Mouse (Mus musculus) kidney, adult 8-10 months (tissue): ENCODE data around the gene Tigd4.
"Not testable (repeated sequence)": the region's sequence is repeated elsewhere in the genome, so short reads cannot be mapped to it uniquely, and the experiment has no call there.

ENCODE experiments used
- DNase-seq, 2 experiments: peaks; one replicate each; pipeline ENCODE4 v3.0.0; 2022

Gene Tigd4

DNA sequence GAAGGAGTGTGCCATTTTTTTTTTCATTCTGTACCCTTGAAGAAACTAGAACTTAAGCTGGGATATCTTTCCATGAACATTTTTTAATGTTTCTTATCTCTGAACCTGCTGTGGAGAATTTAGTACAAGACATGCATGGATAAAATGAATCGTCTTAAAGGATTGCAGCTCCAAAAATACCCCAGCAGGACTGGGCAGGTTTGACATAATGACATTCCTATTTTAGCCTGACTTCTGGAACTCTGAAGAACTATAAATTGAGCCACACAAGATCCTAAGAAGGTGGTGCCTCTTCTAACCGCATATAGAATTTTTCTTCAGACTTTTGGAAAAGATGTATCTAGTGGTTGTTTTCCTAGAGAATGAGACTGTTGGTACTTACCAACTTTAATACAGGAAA lies at the start of gene Tigd4:
Tigd4 (plus strand) TSS at position 301 of the 400 bp plus-strand sequence.
- DNase-seq: no peak

DNA sequence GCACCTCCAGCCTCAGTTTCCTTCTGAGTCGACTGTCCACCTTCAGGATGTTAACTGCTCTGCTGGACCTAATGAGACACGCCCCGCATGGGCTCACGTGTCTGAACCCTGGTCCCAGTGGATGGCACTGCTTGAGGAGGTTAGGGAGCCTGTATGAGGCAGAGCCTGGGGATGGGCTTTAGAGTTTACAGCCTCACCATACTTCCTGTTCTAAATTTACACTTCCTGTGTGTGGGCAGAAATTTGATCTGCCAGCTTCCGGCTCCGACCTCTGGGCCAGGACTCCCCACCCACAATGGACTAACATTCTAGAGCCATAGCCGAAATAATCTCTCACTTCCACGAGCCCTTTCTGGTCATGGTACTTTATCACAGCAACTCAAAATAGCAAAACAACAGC lies 46.2 kb upstream of the Tigd4 start:
- no peak for DNase-seq

DNA sequence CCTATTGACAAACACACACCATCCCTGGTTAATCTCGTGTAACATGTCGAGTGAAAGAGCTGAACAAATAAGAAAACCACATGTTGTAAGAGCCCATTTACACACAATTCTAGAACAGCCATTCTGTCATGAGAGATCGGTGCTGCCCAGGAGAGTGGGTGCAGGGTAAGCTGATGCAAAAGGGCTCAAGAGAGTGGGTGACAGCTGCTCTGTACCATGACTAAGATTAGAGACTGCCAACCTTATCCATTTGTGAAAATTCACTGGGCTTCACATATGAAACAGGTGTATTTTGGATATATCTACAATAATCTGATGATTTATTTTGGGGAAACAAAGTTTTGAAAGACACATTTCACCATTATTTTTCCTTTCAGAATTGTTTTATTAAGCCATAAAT lies 37.6 kb upstream of the Tigd4 start:
- no peak for DNase-seq

DNA sequence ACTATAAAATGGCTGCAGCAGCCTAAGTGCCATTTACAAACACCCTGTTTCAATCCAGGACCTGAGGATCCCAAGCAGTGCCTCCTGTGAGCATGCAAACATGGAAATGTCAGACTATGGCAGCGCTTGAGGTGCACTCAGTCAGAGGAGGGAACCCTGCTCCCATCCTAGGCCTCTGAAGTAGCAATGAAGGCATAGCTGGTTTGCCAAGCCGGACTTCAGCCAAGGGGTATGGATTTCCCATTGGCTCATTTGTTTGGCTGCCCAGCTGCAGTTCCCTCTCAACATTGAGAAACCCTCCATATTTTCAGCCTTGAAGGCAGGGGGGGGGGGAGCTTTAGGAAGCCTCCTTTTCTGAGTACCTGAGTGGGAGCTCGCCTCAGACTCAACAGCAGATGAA lies 35.1 kb upstream of the Tigd4 start:
- DNase-seq: no peak

DNA sequence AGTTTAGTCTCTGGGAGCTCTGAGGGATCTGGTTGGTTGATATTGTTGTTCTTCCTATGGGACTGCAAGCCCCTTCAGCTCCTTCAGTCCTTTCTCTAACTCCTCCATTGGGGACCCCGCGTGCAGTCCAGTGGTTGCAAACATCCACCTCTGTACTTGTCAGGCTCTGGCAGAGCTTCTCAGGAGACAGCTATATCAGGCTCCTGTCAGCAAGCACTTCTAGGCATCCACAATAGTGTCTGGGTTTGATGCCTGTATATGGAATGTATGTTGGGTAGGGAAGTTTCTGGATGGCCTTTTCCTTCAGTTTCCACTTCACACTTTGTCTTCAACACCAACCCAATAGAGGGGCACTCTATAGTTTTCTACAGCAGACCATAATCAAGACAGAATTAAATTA lies 30.5 kb upstream of the Tigd4 start:
- DNase-seq: not testable (repeated sequence)

DNA sequence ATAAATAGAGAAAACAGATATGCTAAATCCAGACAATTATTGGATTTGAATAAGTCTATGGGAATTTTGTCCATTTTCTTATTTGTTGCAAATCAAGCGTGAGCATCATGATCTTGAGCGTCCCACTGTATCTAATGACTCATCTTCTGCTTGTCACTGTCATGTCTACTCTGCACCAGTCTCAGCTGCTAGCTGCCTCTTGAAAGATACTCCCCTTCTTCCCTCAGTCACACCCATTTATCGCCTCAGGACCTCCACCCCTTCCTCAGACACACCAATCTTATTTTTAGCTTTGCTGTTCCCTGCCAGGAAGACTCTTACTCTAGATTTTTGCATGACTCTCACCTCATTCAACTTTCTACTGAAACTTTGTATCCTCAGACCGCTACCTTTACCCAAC lies 30.0 kb upstream of the Tigd4 start:
- no peak for DNase-seq

DNA sequence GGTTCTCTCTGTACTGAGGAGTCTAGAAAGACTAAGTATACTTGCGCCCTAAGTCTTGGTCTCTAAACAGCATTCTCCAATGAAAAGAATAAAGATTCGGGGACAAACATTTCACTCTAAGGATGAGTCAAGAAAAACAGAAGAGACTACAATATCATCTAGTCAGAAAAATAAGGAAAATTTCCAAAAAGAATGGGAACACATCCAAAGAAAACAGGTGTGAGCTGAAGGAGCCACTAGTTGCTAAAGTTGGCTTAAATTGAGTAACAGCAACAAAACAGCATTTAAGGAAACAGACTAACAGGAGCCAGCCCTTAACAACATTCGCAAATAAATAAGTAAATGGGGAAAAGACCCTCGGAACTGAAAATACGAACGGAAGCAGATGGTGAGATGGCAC lies 24.8 kb upstream of the Tigd4 start:
- no peak for DNase-seq

DNA sequence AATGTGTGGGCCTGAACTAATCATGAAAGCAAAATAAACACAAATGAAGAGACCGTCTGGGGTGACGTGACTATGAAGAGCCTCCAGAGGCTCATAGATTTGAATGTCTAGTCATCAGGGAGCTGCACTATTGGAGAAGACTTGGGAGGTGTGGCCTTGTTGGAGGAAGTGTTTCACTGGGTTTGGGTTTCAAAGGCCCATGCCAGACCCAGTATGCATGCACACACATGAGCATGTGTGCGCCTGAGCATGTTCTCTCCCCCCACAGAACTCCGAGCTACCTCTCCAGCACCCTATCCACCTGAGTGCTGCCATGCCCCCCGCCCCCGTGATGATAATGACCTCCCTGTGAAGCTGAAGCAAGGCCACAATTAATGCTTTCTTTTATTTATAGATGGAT lies 23.8 kb upstream of the Tigd4 start:
- no peak for DNase-seq

DNA sequence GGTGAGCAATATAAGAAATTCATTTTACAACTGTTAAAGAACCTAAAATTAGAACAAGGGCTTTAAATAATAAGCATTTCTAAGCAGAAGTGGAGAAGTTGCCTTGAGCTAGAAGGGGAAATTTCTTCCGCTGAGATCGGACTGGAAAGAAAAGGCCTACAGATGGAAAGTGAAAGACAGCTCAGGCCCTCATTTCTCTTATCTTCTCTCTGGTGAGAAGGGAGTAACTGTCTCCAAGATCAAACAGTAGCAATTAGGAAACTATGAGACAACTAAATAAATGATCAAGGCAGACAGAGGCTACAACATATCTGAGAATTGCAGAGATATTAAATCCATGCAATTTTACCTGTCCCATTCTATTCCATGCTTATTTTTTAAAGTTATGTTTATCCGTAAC lies 22.9 kb upstream of the Tigd4 start:
- no peak for DNase-seq

DNA sequence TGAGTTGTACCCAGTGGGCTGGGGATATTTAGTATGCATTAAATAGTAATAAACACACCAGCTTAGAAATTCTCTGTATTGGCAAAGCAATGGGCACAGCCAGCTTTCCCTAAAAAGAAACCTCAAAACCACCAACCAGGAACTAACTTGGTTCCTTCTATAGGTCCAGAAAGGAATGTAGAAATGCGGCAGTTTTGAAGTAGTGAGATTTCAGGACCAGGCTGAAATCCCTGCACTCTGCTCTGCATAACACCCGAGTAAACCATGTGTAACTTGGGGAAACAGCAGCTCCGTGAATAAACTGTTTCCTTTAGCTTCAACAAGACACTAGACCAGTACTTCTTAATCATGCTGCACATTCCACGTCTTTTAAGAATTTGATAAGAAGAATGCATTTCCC lies 12.7 kb upstream of the Tigd4 start:
- DNase-seq: no peak

DNA sequence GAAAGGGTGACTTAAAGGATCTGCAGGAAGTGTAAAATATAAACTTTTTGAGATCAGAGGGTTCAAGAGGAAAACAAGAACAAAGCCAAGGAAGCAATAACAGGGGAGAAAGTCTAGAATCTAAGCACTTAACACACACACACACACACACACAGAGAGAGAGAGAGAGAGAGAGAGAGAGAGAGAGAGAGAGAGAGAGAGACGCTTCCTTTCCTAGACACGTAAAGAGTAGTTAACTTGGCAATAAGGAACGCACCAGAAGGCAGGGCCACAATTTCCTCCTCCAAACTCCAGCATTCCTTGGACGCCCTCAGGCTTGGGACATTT lies 11.7 kb upstream of the Tigd4 start:
- no peak for DNase-seq

DNA sequence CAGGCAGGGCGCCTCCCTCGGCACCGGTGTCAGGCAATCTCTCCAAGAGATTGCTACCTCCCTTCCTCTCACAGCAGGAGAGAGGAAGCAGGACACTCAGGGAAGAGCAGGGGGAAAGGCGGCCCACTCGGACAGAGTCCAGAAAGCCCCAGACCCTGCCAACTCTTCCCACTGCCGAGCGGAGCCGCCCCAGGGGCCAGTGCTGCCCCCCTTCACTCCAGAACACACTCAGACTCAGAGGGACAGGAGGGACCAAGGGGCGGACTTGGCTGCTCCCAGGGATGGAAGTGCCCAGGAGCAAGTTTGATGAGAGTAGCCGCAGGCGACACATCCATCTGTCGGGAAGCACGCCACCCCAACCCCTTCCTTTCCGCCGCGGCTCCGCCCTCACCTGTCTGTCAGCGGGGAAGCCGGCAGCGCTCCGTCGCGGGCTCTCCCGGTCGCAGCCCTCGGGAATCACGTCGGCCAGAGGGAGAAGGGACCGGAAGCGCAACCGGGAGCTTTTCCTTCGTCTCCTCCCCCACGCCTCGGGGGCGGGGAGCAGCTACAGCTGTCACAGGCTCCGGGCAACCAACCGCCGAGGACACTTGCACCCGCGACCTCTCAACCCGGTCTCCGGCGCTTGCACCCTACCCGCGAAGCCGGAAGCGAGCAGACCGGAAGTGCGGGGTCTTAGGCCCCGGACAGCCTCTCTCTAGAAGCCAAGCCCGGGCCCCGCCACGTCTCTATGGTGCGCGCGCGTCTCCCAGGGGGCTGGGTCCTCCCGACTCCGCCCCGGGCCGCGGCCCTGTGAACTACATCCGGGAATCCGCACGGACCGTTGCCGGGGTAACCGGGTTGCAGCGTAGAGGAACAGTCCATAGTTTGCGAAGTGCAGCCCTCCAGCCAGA lies 11.1 kb upstream of the Tigd4 start, which contains the start of gene Arfip1:
Arfip1 (minus strand) TSS at position 603 of the 890 bp plus-strand sequence.
- DNase-seq: peak; percentile 97 to 98

DNA sequence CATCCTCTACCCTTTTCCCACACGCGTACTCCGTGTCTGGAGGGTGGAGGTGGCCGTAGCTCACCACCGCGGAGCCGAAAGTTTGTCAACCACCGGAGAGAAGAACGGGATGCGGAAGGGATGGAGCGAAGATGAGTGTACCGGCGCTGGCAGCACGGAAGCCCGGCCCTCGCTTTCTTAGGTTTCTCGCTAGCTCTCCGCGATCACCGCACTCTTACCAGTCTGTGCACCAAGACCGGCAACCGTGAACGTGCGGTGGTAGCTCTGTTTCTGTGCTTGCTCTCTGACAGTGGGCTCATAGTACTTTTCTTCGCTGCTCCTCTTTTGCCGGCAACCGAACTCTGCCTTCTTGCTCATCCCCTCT lies 10.5 kb upstream of the Tigd4 start:
- no peak for DNase-seq

DNA sequence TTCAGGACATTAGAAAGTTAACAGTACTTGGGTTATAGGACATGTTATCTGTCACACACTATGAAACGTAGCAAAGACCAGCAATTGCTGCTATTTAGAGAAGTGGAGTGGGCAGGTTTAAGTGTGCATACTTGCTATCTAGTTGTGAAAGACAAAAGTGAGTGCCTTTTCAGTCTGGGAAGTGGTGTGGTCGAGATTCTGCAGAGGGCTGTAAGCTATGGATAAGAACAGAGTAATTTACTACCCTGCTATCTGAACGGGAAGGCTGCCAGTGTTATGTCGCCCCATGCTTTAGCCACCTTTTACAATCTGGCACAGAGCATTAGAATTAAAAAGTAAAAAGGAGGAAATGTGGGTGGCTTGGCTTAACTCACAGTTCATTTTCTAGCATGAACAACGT lies 6.6 kb upstream of the Tigd4 start:
- no peak for DNase-seq

DNA sequence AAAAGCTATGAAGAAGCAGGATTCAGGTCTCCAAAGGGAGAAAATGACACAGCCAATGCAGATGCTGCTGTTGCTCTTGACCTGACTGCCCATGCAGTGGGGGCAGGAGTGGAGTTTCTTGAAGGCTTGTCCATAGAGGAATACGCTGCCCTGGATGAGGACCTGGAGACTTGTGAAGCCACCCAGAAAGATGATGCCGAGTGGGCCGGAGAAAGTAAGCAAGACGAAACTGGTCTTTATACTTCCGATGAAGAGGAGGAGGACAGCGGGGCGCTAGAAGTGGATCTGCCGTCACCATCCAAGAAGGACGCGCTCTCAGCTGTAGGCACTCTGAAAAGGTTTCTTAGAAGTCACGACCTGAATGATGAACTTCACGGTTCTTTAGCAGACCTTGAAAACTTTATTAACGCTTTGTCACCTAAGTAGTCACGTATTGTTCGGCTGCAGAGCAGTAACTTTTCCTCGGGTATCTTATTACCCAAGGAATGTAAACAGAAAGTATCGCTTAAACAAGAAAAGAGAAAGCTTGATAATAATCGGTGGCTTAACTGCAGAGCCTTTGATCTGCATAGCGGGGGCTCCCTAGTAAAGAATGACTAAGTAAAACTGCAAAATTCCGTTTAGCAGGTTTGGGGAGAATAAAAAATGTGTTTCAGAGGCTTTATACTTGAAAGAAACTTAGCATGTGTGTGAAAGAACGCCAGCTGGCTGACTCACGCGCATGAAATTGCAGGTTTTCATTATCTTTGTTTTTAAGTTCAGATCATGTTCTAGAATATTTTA lies 1.7 kb downstream of the Tigd4 start:
- DNase-seq: no peak

DNA sequence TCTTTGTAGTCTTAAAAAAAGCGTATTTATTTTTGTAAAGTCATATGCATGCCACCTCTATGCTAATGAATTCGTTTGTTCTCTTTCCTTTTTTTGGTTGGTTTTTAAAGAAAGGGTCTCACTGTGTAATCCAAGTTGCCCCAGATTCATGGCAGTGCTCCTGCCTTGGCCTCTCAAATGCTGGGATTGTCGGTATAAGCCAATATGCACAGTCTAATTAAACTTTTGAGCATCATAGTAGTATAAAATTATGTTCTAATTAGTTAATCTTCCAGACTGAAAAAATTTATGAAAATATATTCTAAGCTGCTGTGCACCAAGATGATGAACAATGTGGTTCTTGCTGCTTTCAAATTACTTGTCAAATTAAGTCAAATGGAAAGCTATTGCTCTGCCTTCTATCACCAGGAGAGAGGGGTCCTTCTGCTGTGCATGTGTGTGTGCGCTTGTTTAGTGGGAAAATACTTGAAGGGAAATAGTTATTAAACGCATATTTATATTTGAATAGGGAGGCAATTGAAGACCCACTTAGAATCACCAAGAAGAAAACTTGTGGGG lies 2.4 kb downstream of the Tigd4 start:
- no peak for DNase-seq

DNA sequence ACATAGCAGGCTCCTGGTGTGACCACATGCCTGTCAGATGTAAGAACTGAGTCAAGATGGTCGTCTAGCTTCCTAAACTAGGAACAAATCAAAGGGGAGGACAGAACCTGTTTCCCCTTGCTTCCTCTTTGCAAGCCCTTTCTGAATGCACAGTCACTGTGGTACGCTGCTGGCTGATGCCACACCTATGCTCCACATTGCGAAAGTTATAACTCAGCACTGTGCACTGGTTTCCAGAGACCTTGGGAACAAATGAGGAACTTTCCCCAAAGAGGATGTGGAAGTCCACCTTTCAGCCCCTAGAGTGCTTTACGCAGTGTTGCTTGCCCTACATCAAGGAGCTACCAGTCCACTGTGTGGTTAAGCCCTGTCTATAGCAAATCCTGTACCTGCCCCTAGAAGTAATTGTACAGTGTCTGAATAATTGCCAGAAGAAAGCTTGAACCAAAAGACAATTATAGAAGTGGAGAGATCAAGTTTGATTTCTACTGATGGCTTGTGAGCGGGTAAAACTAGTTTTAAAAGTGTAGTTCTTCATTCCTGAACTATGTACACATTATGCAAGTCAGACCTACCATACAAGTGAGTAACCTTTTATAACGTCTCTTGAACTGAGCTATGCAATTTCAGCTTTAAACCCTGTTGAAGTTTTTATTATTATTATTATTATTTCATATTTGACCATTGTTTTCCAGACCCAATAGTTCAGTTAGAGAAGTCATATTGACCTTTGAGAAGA lies 4.8 kb downstream of the Tigd4 start:
- no peak for DNase-seq

DNA sequence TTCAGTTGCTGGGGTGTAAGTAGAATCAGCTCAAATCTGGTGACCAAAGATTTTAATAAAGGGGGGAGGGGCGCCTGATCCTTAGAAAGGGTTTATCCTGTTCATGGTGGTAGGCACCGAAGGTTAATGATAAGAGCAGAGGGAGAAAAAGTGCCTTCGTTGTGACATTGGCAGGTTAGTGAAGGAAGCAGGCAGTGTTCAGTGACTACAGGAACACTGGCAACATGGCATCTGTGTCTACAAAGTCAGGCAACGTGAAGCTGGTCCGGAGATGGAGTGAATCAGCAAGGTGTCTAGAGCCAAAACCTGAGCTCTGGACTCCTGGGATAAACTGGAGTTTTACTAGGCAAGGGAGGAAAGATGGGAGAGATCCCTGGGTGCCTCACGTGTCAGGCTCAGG lies 5.4 kb downstream of the Tigd4 start:
- DNase-seq: no peak

DNA sequence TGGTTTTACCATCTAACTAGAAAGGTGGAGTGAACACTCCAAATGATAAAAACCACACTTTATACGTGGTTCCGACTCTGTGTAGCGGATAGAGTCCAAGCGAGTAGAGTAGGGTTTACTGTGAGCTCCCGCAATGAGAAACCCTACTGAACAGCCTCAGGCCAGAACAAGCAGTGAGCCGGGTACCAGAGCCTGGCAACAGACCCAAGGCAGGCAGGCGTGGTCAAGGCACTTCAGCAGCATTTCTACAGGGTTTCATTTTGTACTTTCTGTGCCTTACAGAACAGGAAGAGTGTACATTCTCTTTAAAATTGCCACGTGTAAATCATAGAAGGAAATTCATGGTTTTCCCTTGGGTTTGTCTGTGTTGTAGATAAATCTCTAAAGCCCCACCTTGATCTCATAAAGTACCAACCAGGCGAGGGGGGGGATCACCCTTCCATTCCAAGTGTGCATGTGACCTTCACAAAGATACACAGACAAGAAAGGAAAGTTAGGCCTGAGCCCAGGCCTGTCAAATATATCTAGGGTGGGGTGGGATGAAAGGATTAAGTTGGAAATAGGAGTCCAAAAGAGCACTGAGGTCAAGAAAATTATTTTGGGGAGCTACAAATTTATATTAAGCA lies 8.6 kb downstream of the Tigd4 start:
- DNase-seq: no peak

DNA sequence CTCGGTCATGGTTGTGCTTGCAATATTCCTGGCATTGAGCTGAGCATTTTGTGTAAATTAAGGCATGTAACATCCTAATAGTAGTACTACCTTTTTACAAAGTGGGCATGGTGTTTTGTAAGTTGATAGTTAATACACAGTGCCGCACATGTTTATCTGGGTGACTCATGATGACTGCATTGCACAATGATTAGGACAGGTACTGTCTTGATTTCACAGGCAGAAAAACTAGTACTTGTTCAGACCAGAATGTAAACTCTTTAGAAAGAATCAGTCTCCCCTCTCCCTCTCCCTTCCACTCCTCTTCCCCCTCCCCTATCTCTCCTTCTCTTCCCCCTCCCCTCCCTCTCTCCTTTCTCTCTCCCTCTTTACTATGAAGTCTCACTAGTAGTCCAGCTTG lies 9.4 kb downstream of the Tigd4 start:
- no peak for DNase-seq

DNA sequence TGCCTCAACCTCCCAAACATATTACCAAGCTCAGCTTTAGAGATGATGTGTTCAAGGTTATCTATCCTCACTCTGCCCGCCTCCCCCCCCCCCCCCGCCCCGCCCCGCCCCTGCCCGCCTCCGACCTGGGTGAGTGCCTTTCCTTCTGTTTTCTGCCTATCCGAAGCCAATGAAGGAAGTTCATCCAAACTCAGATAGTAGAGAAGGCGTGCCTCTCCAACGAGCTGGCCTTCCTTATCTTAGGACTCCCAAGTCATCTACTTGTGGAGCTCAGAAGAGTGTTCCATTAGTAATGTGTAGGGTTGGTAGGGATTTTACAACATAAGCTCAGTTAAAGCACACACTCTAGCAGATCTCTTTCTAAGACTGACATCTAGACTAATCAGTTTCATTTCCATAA lies 9.8 kb downstream of the Tigd4 start:
- DNase-seq: no peak

DNA sequence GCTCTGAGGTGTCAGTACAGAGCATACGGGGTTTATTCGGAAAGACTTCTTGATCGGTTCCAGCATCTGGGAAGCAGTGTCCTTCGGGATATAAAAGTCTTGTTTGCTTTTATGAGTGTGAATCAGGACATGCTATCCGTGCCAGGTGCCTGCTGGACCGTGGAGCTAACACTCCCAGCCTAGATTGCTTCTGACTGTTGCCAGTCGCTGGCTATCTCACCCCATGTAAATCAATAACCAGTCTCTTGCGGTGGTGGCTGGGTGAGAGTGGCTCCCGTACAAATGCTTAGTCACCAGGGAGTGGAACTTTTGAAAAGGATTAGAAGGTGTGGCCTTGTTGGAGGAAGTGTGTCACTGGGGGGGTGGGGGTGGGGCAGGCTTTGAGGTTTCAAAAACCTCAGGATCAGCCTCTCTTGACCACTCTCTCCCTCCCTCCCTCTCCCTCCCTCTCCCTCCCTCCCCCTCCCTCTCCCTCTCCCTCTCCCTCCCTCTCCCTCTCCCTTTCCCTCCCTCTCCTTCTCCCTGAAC lies 16.9 kb downstream of the Tigd4 start:
- peak; percentile 84 for DNase-seq
